Mouse (Mus musculus) forebrain, embryonic 14.5 days (tissue): Measurements from ENCODE around the gene Sept1. TPM values are rescaled to one million over a fixed set of nuclear protein-coding genes. Genes with fewer than 3 reads are reported as not detected.

Source experiments
- ATAC-seq: fragments of 200-750 bp; cut with Nextera tagmentation; 2 replicates; pipeline ENCODE4 v1.8.0; 2017; ENCODE audit warnings: mild to moderate bottlenecking, moderate library complexity
- DNase-seq: peaks from one replicate; pipeline ENCODE4 v3.0.0-alpha.2; 2015; ENCODE audit warnings: low spot score
- H3K27ac ChIP-seq: fragments of 300-500 bp; sonication (generic); 2 replicates; pipeline ENCODE4 v1.5.1; 2014; ENCODE audit warnings: low read depth, mild to moderate bottlenecking, control low read depth, low read length, moderate library complexity
- H3K27me3 ChIP-seq: fragments of 300-500 bp; sonication (generic); replicated peaks from 2 replicates; pipeline ENCODE4 v1.6.1; 2014; ENCODE audit warnings: low read length, control low read depth, mixed read lengths; ENCODE audit not compliant: control insufficient read depth, insufficient read depth
- H3K36me3 ChIP-seq: fragments of 300-500 bp; sonication (generic); 2 replicates; pipeline ENCODE4 v1.6.1; 2014; ENCODE audit warnings: low read length, control low read depth; ENCODE audit not compliant: control insufficient read depth, insufficient read depth
- H3K4me1 ChIP-seq: fragments of 300-500 bp; sonication (generic); 2 replicates; pipeline ENCODE4 v1.6.1; 2014; ENCODE audit warnings: antibody characterized with exemption, low read length, control low read depth; ENCODE audit not compliant: control insufficient read depth, insufficient read depth
- H3K4me2 ChIP-seq: fragments of 300-500 bp; sonication (generic); 2 replicates; pipeline ENCODE4 v1.6.1; 2014; ENCODE audit warnings: mild to moderate bottlenecking, control low read depth, low read length
- H3K4me3 ChIP-seq: fragments of 300-500 bp; sonication (generic); 2 replicates; pipeline ENCODE4 v1.5.1; 2014; ENCODE audit warnings: low read depth, low read length, control low read depth
- H3K9ac ChIP-seq: fragments of 300-500 bp; sonication (generic); 2 replicates; pipeline ENCODE4 v1.6.1; 2014; ENCODE audit warnings: mild to moderate bottlenecking, low read length, control low read depth, moderate library complexity
- H3K9me3 ChIP-seq: fragments of 300-500 bp; sonication (generic); replicated peaks from 2 replicates; pipeline ENCODE4 v1.6.1; 2016; ENCODE audit warnings: low read length, control low read depth, mixed read lengths; ENCODE audit not compliant: control insufficient read depth
- WGBS: fragments of 180-500 bp; shearing (Covaris S2); extraction: QIAGEN DNeasy Blood & Tissue Kit; methylation state at CpG from one replicate; pipeline ENCODE4 v1.1.7; 2014; 5-methylcytosine and 5-hydroxymethylcytosine counted together
- polyA plus RNA-seq: library from polyadenylated mRNA; unstranded; fragments of >200 nt; fragmentation: Nextera tagmentation; extraction: Ambion mirVana; gene quantifications from 2 replicates; pipeline ENCODE4 v1.2.1, GENCODE M21; 2014

Gene Sept1
- polyA plus RNA-seq, 1 experiment from 2014 or later, result 11.3 TPM

GRCm38 (mm10) chr7:127243870-127244657 lies 11.1 kb upstream of the Sept1 start, which contains the start of gene Zfp771:
Zfp771 (plus strand) TSS chr7:127244274.
- Histone ChIP-seq H3K4me3 (peak within 1 kb of the TSS; percentile 77), H3K27me3 (no peaks in the 10 kb centered on the region), H3K27ac (peak within 1 kb of the TSS; percentile 79), H3K4me1 (peaks cover 9% of the 10 kb centered on the region), H3K9ac (peak within 1 kb of the TSS; percentile 95), H3K4me2 (peak within 1 kb of the TSS; percentile 71), H3K36me3 (peaks cover 13% of the 10 kb centered on the region), H3K9me3 (no peaks in the 10 kb centered on the region)
- DNase-seq (peak; percentile 96), ATAC-seq (peak; percentile 99)
- WGBS, result under 1% methylated on average over 48 of the region's 56 CpGs

DNA sequence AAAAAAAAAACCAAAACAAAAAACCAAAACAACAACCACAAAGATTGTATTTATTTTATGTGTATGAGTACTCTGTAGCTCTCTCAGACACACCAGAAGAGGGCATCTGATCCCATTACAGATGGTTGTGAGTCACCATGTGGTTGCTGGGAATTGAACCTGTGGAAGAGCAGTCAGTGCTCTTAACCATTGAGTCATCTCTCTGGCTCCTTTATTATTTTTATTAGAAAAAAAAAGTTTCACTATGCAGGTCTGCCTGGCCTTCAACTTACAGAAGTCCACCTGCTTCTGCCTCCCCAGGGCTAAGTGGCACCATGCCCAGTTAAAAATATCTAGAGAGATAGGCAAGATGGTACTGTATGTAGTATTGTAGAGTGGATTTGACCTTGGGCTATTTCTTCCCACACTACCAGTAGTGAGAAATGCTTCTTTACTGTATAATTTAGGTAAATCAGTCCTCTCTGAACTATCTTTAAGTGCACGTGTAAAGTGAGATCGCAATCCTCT lies 10.5 kb upstream of the Sept1 start:
- no peaks in the 10 kb centered on the region for H3K9me3 ChIP-seq
- WGBS, result 45% methylated on average over 2 of the region's 2 CpGs
- peaks cover 17% of the 10 kb centered on the region for H3K36me3 ChIP-seq
- H3K27me3 ChIP-seq, result no peaks in the 10 kb centered on the region
- H3K4me1 ChIP-seq, result peaks cover 9% of the 10 kb centered on the region
- ATAC-seq (no peak), DNase-seq (no peak)
- peak overlapping the region; percentile 77 for H3K4me3 ChIP-seq
- peak overlapping the region; percentile 79 for H3K27ac ChIP-seq
- H3K4me2 ChIP-seq, result peak overlapping the region; percentile 71
- peak overlapping the region; percentile 95; the same call in 1 of the 2 replicates for H3K9ac ChIP-seq

GRCm38 (mm10) chr7:127234777-127235176 lies 1.8 kb upstream of the Sept1 start:
- Histone ChIP-seq H3K4me3 (peak overlapping the region; percentile 96; the same call in 1 of the 2 replicates), H3K9me3 (no peaks in the 10 kb centered on the region), H3K9ac (no peak overlapping the region), H3K4me1 (peaks cover 25% of the 10 kb centered on the region), H3K36me3 (peaks cover 55% of the 10 kb centered on the region), H3K27ac (no peak overlapping the region), H3K27me3 (no peaks in the 10 kb centered on the region), H3K4me2 (peak overlapping the region; percentile 92)
- ATAC-seq (no peak), DNase-seq (no peak)
- WGBS, result 56% methylated on average over 2 of the region's 2 CpGs

GRCm38 (mm10) chr7:127233765-127234164 lies 835 bp upstream of the Sept1 start:
- peaks cover 25% of the 10 kb centered on the region for H3K4me1 ChIP-seq
- no peaks in the 10 kb centered on the region for H3K27me3 ChIP-seq
- H3K4me3 ChIP-seq, result peak overlapping the region; percentile 96
- WGBS, result 5% methylated on average over 9 of the region's 9 CpGs
- peaks cover 57% of the 10 kb centered on the region for H3K36me3 ChIP-seq
- H3K27ac ChIP-seq, result peak overlapping the region; percentile 99
- peak overlapping the region; percentile 92 for H3K4me2 ChIP-seq
- DNase-seq, result no peak
- no peak for ATAC-seq
- no peaks in the 10 kb centered on the region for H3K9me3 ChIP-seq
- peak overlapping the region; percentile 97 for H3K9ac ChIP-seq

- Histone ChIP-seq H3K27ac (peak overlapping the region; percentile 99), H3K4me3 (peak overlapping the region; percentile 96), H3K9ac (peak overlapping the region; percentile 97), H3K9me3 (no peaks in the 10 kb centered on the region), H3K36me3 (peaks cover 53% of the 10 kb centered on the region), H3K27me3 (no peaks in the 10 kb centered on the region), H3K4me2 (peak overlapping the region; percentile 92), H3K4me1 (peaks cover 25% of the 10 kb centered on the region)
- DNase-seq, result peak; percentile 50
- ATAC-seq, result peak; percentile 47
- 0% methylated on average over 27 of the region's 27 CpGs for WGBS
Observed at GRCm38 (mm10) chr7:127233368-127233749, 429 bp upstream of the Sept1 start.

- no peak for ATAC-seq
- Histone ChIP-seq H3K4me3 (peak overlapping the region; percentile 96), H3K27me3 (no peaks in the 10 kb centered on the region), H3K36me3 (peaks cover 40% of the 10 kb centered on the region), H3K4me1 (peaks cover 25% of the 10 kb centered on the region), H3K9ac (peak overlapping the region; percentile 97), H3K4me2 (peak overlapping the region; percentile 92), H3K9me3 (no peaks in the 10 kb centered on the region), H3K27ac (peak overlapping the region; percentile 99)
- WGBS, result 3% methylated on average over 20 of the region's 20 CpGs
- DNase-seq, result no peak
Observed at GRCm38 (mm10) chr7:127231826-127232621, 906 bp downstream of the Sept1 start.

DNA sequence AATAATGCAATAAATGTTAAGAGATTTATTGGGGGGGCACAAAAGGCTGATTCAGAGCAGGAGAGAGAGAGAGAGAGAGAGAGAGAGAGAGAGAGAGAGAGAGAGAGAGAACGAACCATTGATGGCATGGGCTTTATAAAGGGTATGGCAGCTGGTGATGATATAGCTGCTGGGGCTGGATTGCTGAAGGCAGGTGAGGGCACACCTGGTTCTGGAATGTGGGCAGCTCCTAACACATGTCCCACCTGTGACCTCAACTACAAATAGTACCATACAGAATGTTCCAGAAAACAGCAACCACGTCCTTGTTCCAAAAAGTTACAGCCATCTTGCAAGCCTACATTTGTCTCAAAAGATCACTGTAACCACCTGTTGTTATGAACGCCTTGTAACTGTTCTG lies 1.6 kb downstream of the Sept1 start:
- H3K9ac ChIP-seq, result peak overlapping the region; percentile 97
- H3K4me2 ChIP-seq, result peak overlapping the region; percentile 92

DNA sequence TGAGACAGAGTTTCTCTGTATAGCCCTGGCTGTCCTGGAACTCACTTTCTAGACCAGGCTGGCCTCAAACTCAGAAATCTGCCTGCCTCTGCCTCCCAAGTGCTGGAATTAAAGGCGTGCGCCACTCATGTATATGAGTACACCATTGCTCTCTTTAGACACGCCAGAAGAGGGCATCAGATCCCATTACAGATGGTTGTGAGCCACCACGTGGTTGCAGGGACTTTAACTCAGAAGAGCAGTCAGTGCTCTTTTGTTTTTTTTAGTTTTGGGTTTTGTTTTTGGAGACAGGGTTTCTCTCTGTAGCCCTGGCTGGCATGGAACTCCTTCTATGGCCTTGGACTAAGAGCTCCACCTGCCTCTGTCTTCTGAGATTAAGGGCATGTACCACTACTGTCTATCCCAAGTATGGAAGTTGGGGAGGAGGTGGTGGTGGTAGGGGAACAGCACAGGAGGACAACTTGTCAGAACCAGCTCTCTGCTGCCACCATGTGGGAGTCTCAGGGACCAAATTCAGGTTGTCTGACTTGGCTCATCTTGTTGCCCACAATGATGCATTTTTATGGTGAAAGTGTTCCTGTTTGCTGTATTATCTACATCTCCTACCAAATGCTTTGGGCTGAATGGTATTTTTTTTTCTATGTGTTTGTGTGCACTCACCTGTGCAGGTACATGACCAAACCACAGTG lies 4.2 kb downstream of the Sept1 start:
- Histone ChIP-seq H3K36me3 (peaks cover 18% of the 10 kb centered on the region), H3K9ac (no peak overlapping the region), H3K4me1 (peaks cover 18% of the 10 kb centered on the region), H3K27me3 (no peaks in the 10 kb centered on the region), H3K27ac (no peak overlapping the region), H3K9me3 (no peaks in the 10 kb centered on the region), H3K4me3 (no peak overlapping the region), H3K4me2 (no peak overlapping the region)
- 71% methylated on average over 4 of the region's 4 CpGs for WGBS
- DNase-seq (peak; percentile 83), ATAC-seq (no peak)

More for the DNA sequence above, 1.6 kb downstream of the Sept1 start:
- Histone ChIP-seq H3K36me3 (peaks cover 33% of the 10 kb centered on the region), H3K4me1 (peaks cover 25% of the 10 kb centered on the region), H3K4me3 (peak overlapping the region; percentile 96), H3K9me3 (no peaks in the 10 kb centered on the region), H3K27me3 (no peaks in the 10 kb centered on the region), H3K27ac (peak overlapping the region; percentile 34; the same call in 1 of the 2 replicates)
- DNase-seq, result no peak
- 57% methylated on average over 3 of the region's 3 CpGs for WGBS
- ATAC-seq, result no peak
